Mouse (Mus musculus) neural tube, embryonic 12.5 days (tissue): ENCODE results near the gene Cspg4. TPM values are rescaled to one million over a fixed set of nuclear protein-coding genes. Genes with fewer than 3 reads are reported as not detected.

ENCODE experiments used
- ATAC-seq: fragments of 200-750 bp; cut with Nextera tagmentation; 2 replicates; pipeline ENCODE4 v1.8.0; 2017; ENCODE audit warnings: low read depth, mild to moderate bottlenecking, moderate TSS enrichment, moderate library complexity; ENCODE audit not compliant: low FRiP score
- H3K27ac ChIP-seq: fragments of 300-500 bp; sonication (generic); 2 replicates; pipeline ENCODE4 v1.5.1; 2016
- H3K27me3 ChIP-seq: fragments of 300-500 bp; sonication (generic); replicated peaks from 2 replicates; pipeline ENCODE4 v1.6.1; 2016; ENCODE audit warnings: mild to moderate bottlenecking
- H3K36me3 ChIP-seq: fragments of 300-500 bp; sonication (generic); 2 replicates; pipeline ENCODE4 v1.6.1; 2016; ENCODE audit warnings: mild to moderate bottlenecking
- H3K4me1 ChIP-seq: fragments of 300-500 bp; sonication (generic); 2 replicates; pipeline ENCODE4 v1.6.1; 2016
- H3K4me2 ChIP-seq: fragments of 300-500 bp; sonication (generic); replicated peaks from 2 replicates; pipeline ENCODE4 v1.6.1; 2016; ENCODE audit warnings: mild to moderate bottlenecking
- H3K4me3 ChIP-seq: fragments of 300-500 bp; sonication (generic); 2 replicates; pipeline ENCODE4 v1.5.1; 2016
- H3K9ac ChIP-seq: fragments of 300-500 bp; sonication (generic); 2 replicates; pipeline ENCODE4 v1.6.1; 2016; ENCODE audit warnings: mild to moderate bottlenecking
- H3K9me3 ChIP-seq: fragments of 300-500 bp; sonication (generic); 2 replicates; pipeline ENCODE4 v1.6.1; 2016; ENCODE audit warnings: mild to moderate bottlenecking
- WGBS: fragments of 180-500 bp; shearing (Covaris S2); methylation state at CpG from one replicate; pipeline ENCODE4 v1.1.7; 2016; 5-methylcytosine and 5-hydroxymethylcytosine counted together
- polyA plus RNA-seq: library from polyadenylated mRNA; unstranded; fragments of >200 nt; fragmentation: Nextera tagmentation; extraction: Ambion mirVana; gene quantifications from 2 replicates; pipeline ENCODE4 v1.2.1, GENCODE M21; 2016

Gene Cspg4
- polyA plus RNA-seq, 1 experiment from 2014 or later, result 5.3 TPM

DNA sequence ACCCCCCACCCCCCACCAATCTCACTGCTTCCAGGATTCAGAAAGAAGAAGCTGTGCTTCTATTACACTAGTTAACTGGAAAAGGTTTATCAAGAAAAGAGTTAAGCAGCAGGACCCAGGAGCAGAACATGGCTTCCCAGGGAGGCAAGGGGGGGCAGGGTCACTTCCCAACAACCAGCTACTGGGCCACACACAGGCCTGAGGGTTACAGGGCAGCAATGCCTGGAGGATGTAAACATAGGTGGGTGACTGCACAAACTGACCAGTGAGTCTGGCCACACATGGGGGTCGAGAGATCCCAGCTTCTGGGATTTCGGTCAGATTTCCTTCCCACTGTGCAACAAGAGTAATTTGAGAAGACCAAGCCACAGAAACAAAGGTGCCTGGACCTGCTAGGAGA lies 52.3 kb downstream of the Cspg4 start:
- Histone ChIP-seq H3K9me3 (no peaks in the 10 kb centered on the region), H3K27ac (no peak overlapping the region), H3K4me1 (no peaks in the 10 kb centered on the region), H3K27me3 (no peaks in the 10 kb centered on the region), H3K4me2 (no peak overlapping the region), H3K4me3 (no peak overlapping the region), H3K9ac (no peak overlapping the region), H3K36me3 (peaks cover 29% of the 10 kb centered on the region)
- ATAC-seq, result no peak
- 77% methylated on average over 2 of the region's 2 CpGs for WGBS

DNA sequence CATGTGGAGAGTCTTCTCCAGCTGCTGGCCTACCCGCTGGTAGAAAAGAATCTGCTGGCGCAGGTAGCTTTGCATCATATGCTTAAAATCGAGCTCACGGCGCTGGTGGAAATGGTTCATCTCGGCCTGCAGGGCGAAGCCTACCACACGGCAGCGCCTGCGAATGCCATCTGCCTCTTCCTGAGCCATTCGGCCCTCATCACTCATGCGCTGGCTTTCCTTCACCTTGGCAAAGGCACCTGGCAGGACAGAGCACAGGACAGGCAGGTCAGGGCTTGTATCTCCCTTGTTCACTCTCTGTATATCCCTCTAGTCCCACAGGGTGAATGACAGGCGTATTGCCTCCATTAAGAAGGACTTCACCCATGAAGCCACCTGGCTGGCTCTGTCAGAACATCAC lies 53.6 kb downstream of the Cspg4 start:
- H3K4me3 ChIP-seq, result no peak overlapping the region
- H3K4me2 ChIP-seq, result no peak overlapping the region
- no peak overlapping the region for H3K9ac ChIP-seq
- WGBS, result 97% methylated on average over 13 of the region's 13 CpGs
- peaks cover 4% of the 10 kb centered on the region for H3K4me1 ChIP-seq
- H3K27ac ChIP-seq, result no peak overlapping the region
- ATAC-seq, result no peak
- no peaks in the 10 kb centered on the region for H3K9me3 ChIP-seq
- H3K36me3 ChIP-seq, result peaks cover 30% of the 10 kb centered on the region
- no peaks in the 10 kb centered on the region for H3K27me3 ChIP-seq

DNA sequence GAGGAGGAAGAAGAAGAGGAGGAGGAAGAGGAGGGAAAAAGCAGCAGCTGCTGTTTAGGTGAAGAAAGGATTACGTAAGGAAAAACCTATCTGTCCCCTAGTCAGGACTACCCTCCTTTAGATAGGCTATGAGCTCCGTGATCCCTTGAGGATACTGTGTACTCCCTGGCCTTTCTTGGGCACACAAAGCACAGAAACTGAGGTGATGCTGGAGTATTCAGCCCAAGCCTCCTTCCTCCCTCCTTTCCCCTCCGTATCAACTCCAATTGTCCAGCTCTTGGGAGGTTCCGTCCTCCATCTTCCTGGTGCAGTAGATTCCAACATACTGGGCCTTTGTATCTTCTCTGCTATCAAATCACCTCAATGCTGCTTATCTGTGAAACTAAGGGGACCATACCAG lies 57.9 kb downstream of the Cspg4 start:
- H3K27me3 ChIP-seq, result no peaks in the 10 kb centered on the region
- H3K4me2 ChIP-seq, result 0 out of 2 replicates have a peak overlapping the region, but pooled peaks have one; percentile 46
- 94% methylated on average over 4 of the region's 4 CpGs for WGBS
- no peak for ATAC-seq
- no peaks in the 10 kb centered on the region for H3K9me3 ChIP-seq
- H3K36me3 ChIP-seq, result peaks cover 16% of the 10 kb centered on the region
- H3K9ac ChIP-seq, result no peak overlapping the region
- peaks cover 38% of the 10 kb centered on the region for H3K4me1 ChIP-seq
- H3K27ac ChIP-seq, result no peak overlapping the region
- H3K4me3 ChIP-seq, result no peak overlapping the region

DNA sequence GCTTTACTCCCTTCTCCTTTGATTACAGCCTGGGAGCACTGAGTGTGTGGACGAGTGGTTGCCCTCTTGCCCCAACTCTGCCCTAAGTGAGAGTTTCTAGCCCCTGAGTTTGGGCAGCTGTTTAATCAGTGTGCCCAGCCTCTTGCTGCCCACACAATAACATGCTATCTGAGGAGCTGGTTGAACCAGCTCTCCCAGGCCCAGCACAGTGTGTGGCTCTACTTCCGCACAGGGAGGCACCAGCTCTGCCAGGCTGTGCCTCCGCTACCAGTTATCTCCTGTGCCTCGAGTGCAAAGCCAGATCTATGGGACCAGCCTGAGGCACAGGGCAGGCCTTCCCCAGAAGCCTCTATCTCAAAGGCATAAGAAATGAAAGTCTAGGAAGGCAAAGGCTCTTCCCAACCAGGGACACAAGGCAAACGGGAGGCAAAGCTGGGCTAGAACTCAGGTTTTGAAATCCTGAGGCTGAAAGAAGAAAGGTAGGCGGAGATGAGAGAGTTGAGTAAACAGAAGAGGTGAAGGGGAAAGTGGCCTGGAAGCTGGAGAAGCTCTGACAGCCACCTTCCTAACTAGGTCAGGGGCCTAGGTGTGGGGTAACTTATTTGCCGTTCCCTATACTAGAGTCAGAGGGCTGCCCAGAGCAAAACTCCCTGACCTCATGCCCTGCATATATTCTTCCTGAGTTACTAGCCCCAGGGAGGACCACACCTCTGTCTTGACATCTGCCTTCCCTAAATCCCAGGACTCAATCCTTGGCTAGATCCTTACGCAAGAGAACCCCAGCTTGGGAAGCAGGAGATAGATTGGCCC lies 59.2 kb downstream of the Cspg4 start:
- no peaks in the 10 kb centered on the region for H3K9me3 ChIP-seq
- 75% methylated on average over 8 of the region's 8 CpGs for WGBS
- peaks cover 44% of the 10 kb centered on the region for H3K4me1 ChIP-seq
- no peak for ATAC-seq
- peak overlapping the region; percentile 46 for H3K4me2 ChIP-seq
- H3K27me3 ChIP-seq, result no peaks in the 10 kb centered on the region
- peak overlapping the region; percentile 21; the same call in 1 of the 2 replicates for H3K9ac ChIP-seq
- H3K27ac ChIP-seq, result no peak overlapping the region
- 0 out of 2 replicates have a peak overlapping the region, but pooled peaks have one; percentile 1 for H3K4me3 ChIP-seq
- peaks cover 9% of the 10 kb centered on the region for H3K36me3 ChIP-seq

DNA sequence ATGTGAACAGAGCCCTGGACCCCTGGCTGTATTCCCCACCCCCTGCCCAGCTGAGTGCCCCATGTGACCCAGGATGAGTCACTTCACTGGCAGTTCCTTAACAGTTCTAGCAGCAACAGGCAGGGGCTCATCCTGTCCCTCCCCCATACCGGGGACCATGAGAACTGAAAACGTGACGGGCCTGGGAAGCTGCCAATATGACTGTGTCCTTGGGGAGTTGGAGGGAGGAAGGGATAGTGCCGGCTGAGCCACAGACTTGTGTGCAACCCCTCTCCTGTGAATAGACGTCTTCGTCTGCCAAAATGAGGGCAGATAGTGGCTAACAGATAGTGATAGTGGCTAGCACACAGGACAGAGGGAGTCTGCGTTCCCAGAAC lies 59.8 kb downstream of the Cspg4 start:
- H3K4me3 ChIP-seq, result 0 out of 2 replicates have a peak overlapping the region, but pooled peaks have one; percentile 1
- H3K4me2 ChIP-seq, result peak overlapping the region; percentile 46
- peaks cover 44% of the 10 kb centered on the region for H3K4me1 ChIP-seq
- H3K27ac ChIP-seq, result no peak overlapping the region
- no peaks in the 10 kb centered on the region for H3K9me3 ChIP-seq
- 37% methylated on average over 7 of the region's 7 CpGs for whole genome bisulfite sequencing
- H3K9ac ChIP-seq, result peak overlapping the region; percentile 13
- no peaks in the 10 kb centered on the region; the same call in 1 of the 2 replicates for H3K27me3 ChIP-seq
- peaks cover 9% of the 10 kb centered on the region for H3K36me3 ChIP-seq
- 0 out of 2 replicates have a peak, but pooled peaks have one; percentile 19 for ATAC-seq

DNA sequence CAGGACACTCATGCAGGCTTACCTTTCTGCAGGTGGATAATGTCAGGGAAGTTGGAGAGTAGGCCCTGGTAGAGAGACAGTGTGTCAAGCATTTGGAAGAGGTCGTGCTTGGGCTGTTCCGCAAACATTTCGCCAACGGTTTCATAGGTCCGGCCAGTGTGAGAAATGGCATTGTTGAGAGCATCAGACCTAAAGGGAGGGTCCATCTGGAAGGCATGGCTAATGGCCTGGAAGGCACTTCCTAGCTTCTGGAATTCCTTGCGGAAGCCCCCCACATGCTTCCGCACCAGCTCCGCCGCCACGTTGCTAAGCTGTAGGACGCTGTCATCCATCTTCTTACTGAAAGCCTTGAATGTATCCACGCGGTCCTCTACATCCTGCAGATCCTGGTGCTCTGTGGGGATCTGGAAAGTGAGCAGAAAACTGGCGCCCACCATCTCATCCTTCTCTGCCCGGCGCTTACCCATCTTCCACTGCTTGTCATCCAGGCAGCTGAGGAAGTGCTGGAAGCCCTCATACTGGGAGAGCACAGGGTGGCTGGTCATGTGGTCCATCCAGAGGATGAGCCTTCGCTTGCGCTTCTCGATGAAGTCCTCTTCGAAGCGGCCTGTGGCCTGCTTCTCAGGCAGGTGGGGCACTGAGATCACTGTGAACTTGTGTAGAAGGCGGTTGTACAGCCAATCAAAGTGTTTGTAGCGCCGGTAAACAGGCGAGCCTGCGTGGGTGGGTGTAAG lies 60.6 kb downstream of the Cspg4 start:
- no peak overlapping the region for H3K27ac ChIP-seq
- no peak overlapping the region for H3K9ac ChIP-seq
- H3K4me2 ChIP-seq, result peak overlapping the region; percentile 46
- H3K9me3 ChIP-seq, result no peaks in the 10 kb centered on the region
- 84% methylated on average over 26 of the region's 26 CpGs for WGBS
- peaks cover 44% of the 10 kb centered on the region for H3K4me1 ChIP-seq
- no peak for ATAC-seq
- H3K4me3 ChIP-seq, result no peak overlapping the region
- H3K27me3 ChIP-seq, result no peaks in the 10 kb centered on the region; the same call in 1 of the 2 replicates
- H3K36me3 ChIP-seq, result peaks cover 9% of the 10 kb centered on the region

DNA sequence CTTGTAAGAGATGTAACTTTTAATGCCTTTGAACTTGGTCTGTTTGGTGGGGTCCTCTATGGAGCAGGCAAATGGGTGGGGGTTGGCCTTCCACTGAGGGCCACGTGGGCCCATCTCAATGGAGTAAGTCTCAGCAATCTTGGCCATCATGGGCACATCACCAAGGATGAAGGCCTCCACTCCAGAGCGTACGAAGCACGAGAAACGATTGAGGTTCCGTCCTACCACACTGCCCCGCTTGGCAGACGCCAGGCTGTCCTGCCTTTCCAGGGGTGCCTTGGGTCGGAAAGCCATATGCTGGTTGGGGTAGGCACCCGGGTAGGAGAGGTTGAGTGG lies 61.2 kb downstream of the Cspg4 start:
- H3K27ac ChIP-seq, result no peak overlapping the region
- no peaks in the 10 kb centered on the region for H3K9me3 ChIP-seq
- no peak for ATAC-seq
- H3K36me3 ChIP-seq, result peaks cover 9% of the 10 kb centered on the region
- no peak overlapping the region for H3K9ac ChIP-seq
- 96% methylated on average over 10 of the region's 10 CpGs for WGBS
- H3K4me3 ChIP-seq, result no peak overlapping the region
- H3K4me2 ChIP-seq, result peak overlapping the region; percentile 70
- peaks cover 44% of the 10 kb centered on the region for H3K4me1 ChIP-seq
- no peaks in the 10 kb centered on the region; the same call in 1 of the 2 replicates for H3K27me3 ChIP-seq

DNA sequence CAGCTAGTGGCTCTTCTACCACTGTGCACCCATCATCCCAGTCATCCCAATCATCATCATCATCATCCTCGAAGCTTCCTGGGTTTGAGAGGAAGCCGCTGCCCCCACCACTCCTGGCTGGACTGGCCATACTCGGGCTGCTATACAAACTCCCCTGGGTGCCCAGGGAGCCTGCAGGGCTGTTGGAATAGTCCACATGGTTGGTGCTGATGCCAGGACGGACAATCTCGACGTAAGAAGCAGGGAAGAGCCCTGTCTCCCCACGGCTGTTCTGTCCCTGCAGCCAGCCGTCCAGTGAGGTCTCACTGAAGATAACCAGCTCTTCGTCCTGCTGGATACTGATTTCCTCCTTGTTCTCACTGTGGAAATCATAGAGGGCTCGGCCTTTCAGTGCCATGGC lies 61.6 kb downstream of the Cspg4 start:
- Histone ChIP-seq H3K4me2 (peak overlapping the region; percentile 70), H3K27me3 (peaks cover 1% of the 10 kb centered on the region; the same call in 1 of the 2 replicates), H3K36me3 (peaks cover 9% of the 10 kb centered on the region), H3K9me3 (no peaks in the 10 kb centered on the region), H3K27ac (no peak overlapping the region), H3K4me3 (no peak overlapping the region), H3K4me1 (peaks cover 44% of the 10 kb centered on the region), H3K9ac (no peak overlapping the region)
- 88% methylated on average over 10 of the region's 10 CpGs for WGBS
- no peak for ATAC-seq

DNA sequence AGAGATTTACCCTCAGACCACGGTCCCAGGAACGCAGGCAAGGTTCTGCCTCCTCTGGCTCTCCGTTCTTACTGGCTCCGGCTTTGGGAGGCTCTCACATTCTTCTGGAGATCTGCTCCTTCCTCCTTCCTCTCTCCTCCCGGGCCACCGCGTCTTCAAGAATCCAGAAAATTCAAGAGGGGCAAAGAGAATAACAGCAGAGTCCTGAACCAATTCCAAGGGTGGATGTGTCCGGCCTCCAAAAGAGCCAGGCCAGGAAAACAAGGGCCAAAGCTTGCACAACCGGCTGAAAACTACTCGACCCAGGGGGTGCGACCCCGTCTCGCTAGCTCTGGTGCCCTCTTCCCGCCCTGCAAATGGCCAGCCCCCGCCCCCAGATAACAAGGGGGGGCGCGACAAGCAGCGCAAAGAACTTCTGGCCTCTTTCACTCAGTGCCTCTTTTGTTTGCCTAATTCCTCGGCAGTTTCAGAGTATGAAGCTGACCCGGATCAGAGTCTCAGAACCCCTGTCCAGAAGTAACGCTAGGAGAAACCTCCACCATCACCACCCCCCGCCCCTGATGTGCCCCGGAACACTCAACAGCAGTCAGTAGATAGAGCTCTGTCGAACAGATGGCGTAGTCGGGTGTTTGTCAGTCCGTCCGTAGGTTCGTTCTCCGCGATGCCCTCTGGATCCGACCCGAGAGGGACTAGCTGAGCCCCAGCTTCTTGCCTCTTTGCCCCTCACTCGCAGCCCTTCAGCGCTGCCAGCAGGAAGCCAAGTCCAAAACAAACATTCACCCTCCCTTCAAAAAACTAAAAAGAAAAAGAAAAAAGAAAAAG lies 62.6 kb downstream of the Cspg4 start:
- under 1% methylated on average over 35 of the region's 35 CpGs for WGBS
- Histone ChIP-seq H3K9ac (peak overlapping the region; percentile 59), H3K4me3 (peak overlapping the region; percentile 65), H3K4me2 (peak overlapping the region; percentile 70), H3K36me3 (no peaks in the 10 kb centered on the region; the same call in 1 of the 2 replicates), H3K27me3 (peaks cover 3% of the 10 kb centered on the region; the same call in 1 of the 2 replicates), H3K9me3 (no peaks in the 10 kb centered on the region), H3K27ac (no peak overlapping the region), H3K4me1 (peaks cover 44% of the 10 kb centered on the region)
- peak; percentile 35 for ATAC-seq

DNA sequence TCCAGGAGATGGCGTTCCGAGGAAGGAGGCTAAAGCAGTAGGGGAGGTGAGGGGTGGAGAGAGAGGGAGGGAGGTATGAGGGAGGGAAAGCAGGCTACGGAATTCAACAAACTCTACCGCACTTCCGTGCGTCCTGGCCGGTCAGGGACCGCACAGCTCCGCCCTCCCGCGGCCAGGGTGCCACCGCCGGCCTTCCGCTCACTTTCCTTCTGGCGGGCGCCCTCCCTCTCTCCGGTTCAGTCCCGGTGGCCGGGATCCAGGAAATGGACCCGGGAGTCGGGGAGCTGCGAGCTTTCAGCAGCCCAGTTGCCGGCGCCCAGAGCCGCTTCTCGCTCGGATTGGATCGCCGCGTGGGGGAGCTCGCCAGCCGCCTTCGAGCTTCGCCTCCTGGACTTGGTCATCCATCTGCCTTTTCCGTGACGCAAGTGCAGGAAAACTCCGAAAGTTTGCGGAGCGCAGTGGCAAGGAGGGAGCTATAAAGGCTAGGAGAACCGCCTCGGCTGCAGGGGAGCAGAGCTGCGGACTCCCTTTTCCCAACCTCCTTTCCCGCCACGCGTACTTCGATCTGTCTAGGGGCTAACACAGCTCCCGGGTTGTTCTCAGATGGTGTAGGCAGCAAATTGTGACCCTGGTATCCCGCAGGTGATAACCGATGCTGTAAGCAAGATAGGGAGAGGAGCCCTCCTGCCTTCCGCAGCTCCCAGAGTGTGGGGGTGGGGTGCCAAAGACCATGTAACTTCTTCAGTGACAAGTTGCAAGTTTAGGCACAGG lies 63.4 kb downstream of the Cspg4 start, which contains the start of gene Snx33:
Gene Snx33 (minus strand): TSS at position 331 of the 771 bp plus-strand sequence.
- peak within 1 kb of the TSS; percentile 70 for H3K4me2 ChIP-seq
- H3K9me3 ChIP-seq, result no peaks in the 10 kb centered on the region
- peak within 1 kb of the TSS; percentile 65 for H3K4me3 ChIP-seq
- ATAC-seq, result peak; percentile 78
- H3K4me1 ChIP-seq, result peaks cover 43% of the 10 kb centered on the region
- WGBS, result under 1% methylated on average over 50 of the region's 50 CpGs
- no peaks in the 10 kb centered on the region; the same call in 1 of the 2 replicates for H3K36me3 ChIP-seq
- H3K9ac ChIP-seq, result peak within 1 kb of the TSS; percentile 59
- peaks cover 3% of the 10 kb centered on the region; the same call in 1 of the 2 replicates for H3K27me3 ChIP-seq
- H3K27ac ChIP-seq, result peak within 1 kb of the TSS; percentile 53; the same call in 1 of the 2 replicates

DNA sequence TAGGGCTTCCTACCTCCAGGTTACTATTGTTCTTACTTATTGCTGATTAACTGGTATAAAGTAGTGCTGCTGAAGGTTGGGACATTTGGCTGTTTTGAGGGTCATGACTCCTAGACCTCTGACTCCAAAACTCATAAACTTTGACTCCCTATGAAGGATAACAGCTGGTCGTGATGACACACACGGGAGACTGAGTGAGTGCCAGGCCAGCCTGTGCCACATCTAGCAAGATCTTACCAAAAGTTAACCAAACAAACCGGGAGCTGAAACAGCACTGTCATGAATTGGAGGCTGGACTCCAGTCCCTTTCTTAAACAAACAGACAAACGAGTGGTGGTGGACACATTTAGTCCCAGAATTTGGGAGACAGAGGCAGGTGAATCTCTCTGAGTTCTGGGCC lies 64.7 kb downstream of the Cspg4 start:
- peaks cover 3% of the 10 kb centered on the region; the same call in 1 of the 2 replicates for H3K27me3 ChIP-seq
- H3K27ac ChIP-seq, result no peak overlapping the region
- H3K4me2 ChIP-seq, result no peak overlapping the region
- no peaks in the 10 kb centered on the region for H3K36me3 ChIP-seq
- ATAC-seq, result no peak
- no peaks in the 10 kb centered on the region for H3K9me3 ChIP-seq
- H3K4me1 ChIP-seq, result peaks cover 30% of the 10 kb centered on the region
- no peak overlapping the region for H3K4me3 ChIP-seq
- 59% methylated on average over 4 of the region's 4 CpGs for WGBS
- H3K9ac ChIP-seq, result no peak overlapping the region
